Mouse (Mus musculus) kidney, adult 2 months (tissue): Measurements from ENCODE around the gene Mark4.
A peak's percentile ranks its signal among the peaks of the same experiment; 100 is the strongest.

Source experiments
- CTCF ChIP-seq: fragments of 200-500 bp; conservative IDR thresholded peaks from 2 replicates; pipeline ENCODE4 v1.5.1; 2011; ENCODE audit warnings: low read depth, mild to moderate bottlenecking, control low read depth, low read length, moderate library complexity, mixed read lengths; ENCODE audit not compliant: insufficient read depth, insufficient read length
- POLR2A ChIP-seq: fragments of 200-500 bp; IDR thresholded peaks from one replicate; pipeline ENCODE4 v1.6.1; 2011; ENCODE audit warnings: low read depth, low read length, control low read depth

DNA sequence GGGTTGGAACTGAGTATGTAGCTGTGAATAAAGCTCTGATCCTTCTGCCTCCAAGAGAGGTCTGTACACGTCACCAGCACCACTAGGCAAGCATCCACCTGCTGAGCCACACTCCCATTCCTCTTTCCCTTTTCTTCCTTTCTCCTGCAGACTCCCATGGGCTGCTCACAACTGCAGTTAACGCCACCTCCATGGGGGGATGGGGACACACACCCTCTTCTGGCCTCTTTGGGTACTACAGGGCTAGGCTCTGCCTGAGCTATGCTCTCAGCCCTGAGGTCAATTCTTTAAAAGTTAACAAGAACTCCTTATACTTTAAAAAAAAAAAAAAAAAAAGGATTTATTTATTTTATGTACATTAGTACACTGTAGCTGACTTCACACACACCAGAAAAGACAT is 26.1 kb downstream of the Mark4 start:
- TF ChIP-seq POLR2A = no peak
- TF ChIP-seq CTCF = 0 out of 2 replicates have a peak, but pooled peaks have one; percentile 22
